Mouse (Mus musculus): ENCODE measurements around the gene Srpx. TPM values are rescaled to one million over a fixed set of nuclear protein-coding genes. Genes with fewer than 3 reads are reported as not detected.

Srpx gene
- total RNA-seq, 1 experiment from 2014 or later = not detected

DNA sequence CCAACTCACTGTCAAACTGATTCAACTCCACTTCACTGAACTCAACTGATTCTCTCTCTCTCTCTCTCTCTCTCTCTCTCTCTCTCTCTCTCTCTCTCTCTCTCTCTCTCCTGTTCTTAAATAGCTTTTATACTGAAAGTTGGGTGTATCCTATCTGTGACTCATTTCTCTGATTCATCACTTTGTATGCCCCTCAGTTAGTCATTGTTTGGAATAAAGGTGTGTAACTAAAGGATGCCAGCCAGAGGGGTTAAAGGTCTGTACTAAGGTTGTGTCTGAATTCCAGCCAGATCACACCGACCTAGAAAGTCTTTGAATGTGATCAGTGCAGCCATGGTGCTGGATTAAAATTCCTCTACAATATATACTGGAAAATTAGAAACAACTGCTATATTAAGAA, 116.8 kb downstream of the Srpx start:
- no peak for ATAC-seq (ENCODE audit: extremely low read depth, insufficient number of reproducible peaks, low FRiP score, poor library complexity, severe bottlenecking)

Other genes starting within 250 kb of the Srpx start
- not detected in 2 replicates for gene Sytl5, start 232.1 kb downstream of the Srpx start, total RNA-seq (2017)
- 4.5 and 7.4 TPM in 2 replicates for gene Rpgr, start 99.2 kb upstream of the Srpx start, total RNA-seq (2017)
- gene Otc, start 134.6 kb upstream of the Srpx start, total RNA-seq (2017) = not detected in 2 replicates